Mouse (Mus musculus): ENCODE measurements around the gene Rerg.

- TF ChIP-seq CTCF (IDR thresholded peaks at IDR 0.05; ENCODE audit: extremely low read depth, insufficient read depth, low read length) (no peak), POLR2A (IDR thresholded peaks at IDR 0.05; ENCODE audit: extremely low read depth, insufficient read depth, low read length) (no peak)
These were observed 94.1 kb downstream of the Rerg start for GRCm38 (mm10) chr6:137076225-137076624.

All from cortical plate, adult 2 months (tissue).